Mouse (Mus musculus) forebrain, embryonic 12.5 days (tissue): ENCODE measurements around the gene Sh3kbp1. TPM values are rescaled to one million over a fixed set of nuclear protein-coding genes. Genes with fewer than 3 reads are reported as not detected.
"Not testable (repeated sequence)": the region's sequence is repeated elsewhere in the genome, so short reads cannot be mapped to it uniquely, and the experiment has no call there.

ENCODE experiments used
- ATAC-seq: fragments of 200-750 bp; cut with Nextera tagmentation; 2 replicates; pipeline ENCODE4 v1.8.0; 2017; ENCODE audit warnings: moderate TSS enrichment; ENCODE audit not compliant: low FRiP score
- H3K27ac ChIP-seq: fragments of 300-500 bp; sonication (generic); 2 replicates; pipeline ENCODE4 v1.5.1; 2016; ENCODE audit warnings: mild to moderate bottlenecking
- H3K27me3 ChIP-seq: fragments of 300-500 bp; sonication (generic); 2 replicates; pipeline ENCODE4 v1.6.1; 2016; ENCODE audit warnings: mild to moderate bottlenecking
- H3K36me3 ChIP-seq: fragments of 300-500 bp; sonication (generic); replicated peaks from 2 replicates; pipeline ENCODE4 v1.6.1; 2016; ENCODE audit warnings: mild to moderate bottlenecking
- H3K4me1 ChIP-seq: fragments of 300-500 bp; sonication (generic); 2 replicates; pipeline ENCODE4 v1.6.1; 2016
- H3K4me2 ChIP-seq: fragments of 300-500 bp; sonication (generic); 2 replicates; pipeline ENCODE4 v1.6.1; 2016; ENCODE audit warnings: mild to moderate bottlenecking, moderate library complexity
- H3K4me3 ChIP-seq: fragments of 300-500 bp; sonication (generic); replicated peaks from 2 replicates; pipeline ENCODE4 v1.5.1; 2016; ENCODE audit warnings: mild to moderate bottlenecking
- H3K9ac ChIP-seq: fragments of 300-500 bp; sonication (generic); 2 replicates; pipeline ENCODE4 v1.6.1; 2016; ENCODE audit warnings: mild to moderate bottlenecking
- H3K9me3 ChIP-seq: fragments of 300-500 bp; sonication (generic); 2 replicates; pipeline ENCODE4 v1.6.1; 2016
- WGBS: fragments of 180-500 bp; shearing (Covaris S2); methylation state at CpG from one replicate; pipeline ENCODE4 v1.1.7; 2016; 5-methylcytosine and 5-hydroxymethylcytosine counted together
- polyA plus RNA-seq: library from polyadenylated mRNA; unstranded; fragments of >200 nt; fragmentation: Nextera tagmentation; extraction: Ambion mirVana; gene quantifications from 2 replicates; pipeline ENCODE4 v1.2.1, GENCODE M21; 2016

Gene Sh3kbp1
- polyA plus RNA-seq: 31.1 and 31.2 TPM in 2 replicates

GRCm38 (mm10) chrX:159626907-159627587 is at the start of gene Sh3kbp1:
TSS of gene Sh3kbp1 (plus strand) at chrX:159627272.
- Histone ChIP-seq H3K4me2 (peak within 1 kb of the TSS; percentile 65), H3K36me3 (no peaks in the 10 kb centered on the region), H3K9ac (peak within 1 kb of the TSS; percentile 63), H3K4me1 (peaks cover 4% of the 10 kb centered on the region; the same call in 1 of the 2 replicates), H3K27me3 (peaks cover 31% of the 10 kb centered on the region), H3K4me3 (peak within 1 kb of the TSS; percentile 57), H3K9me3 (no peaks in the 10 kb centered on the region), H3K27ac (peak within 1 kb of the TSS; percentile 69)
- 22% methylated on average over 41 of the region's 60 CpGs for WGBS
- ATAC-seq: peak; percentile 91

DNA sequence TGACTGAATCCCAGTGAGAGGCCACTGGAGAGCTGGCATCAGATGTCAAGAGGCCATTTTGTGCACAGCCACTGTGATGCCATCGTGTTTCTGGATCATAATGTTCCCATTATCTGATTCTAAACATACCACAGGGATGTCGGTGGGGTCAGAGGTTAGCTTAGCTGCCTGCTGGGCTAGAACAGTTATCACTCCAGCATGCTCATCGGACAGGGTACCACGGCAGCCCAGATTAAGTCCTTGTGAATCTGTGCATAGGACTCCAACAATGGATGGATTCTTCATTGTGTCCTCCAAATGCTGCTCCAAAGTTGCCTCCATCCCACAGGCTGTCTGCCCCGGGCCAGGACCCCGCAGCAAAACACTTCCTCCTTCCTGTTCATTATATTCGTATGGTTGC is 42.3 kb upstream of the Sh3kbp1 start:
- not testable (repeated sequence) for H3K9ac ChIP-seq, H3K4me3 ChIP-seq, ATAC-seq, H3K4me1 ChIP-seq, H3K27me3 ChIP-seq, H3K36me3 ChIP-seq, H3K9me3 ChIP-seq, H3K27ac ChIP-seq, H3K4me2 ChIP-seq
- 83% methylated on average over 7 of the region's 7 CpGs for WGBS

DNA sequence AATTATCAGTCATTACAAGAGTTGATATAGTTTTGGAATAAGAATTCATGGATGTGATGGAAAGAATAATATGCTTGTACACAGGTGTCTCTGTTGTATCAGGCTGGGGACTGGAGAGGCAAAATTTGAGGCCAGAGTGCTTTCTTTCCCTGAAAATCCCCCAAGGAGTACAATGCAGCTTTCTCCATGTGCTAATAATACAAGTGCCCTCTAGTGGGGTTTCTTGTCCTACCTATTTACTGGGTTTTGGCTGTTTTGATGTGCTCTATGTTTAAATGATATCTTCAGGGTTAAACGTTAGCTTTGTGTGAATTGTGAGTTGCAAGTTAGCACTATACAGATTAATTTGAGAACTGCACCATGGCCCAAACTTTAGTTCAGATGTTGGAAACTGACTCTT is 35.4 kb upstream of the Sh3kbp1 start:
- ATAC-seq: no peak
- WGBS: 61% methylated on average over 1 of the region's 1 CpGs

DNA sequence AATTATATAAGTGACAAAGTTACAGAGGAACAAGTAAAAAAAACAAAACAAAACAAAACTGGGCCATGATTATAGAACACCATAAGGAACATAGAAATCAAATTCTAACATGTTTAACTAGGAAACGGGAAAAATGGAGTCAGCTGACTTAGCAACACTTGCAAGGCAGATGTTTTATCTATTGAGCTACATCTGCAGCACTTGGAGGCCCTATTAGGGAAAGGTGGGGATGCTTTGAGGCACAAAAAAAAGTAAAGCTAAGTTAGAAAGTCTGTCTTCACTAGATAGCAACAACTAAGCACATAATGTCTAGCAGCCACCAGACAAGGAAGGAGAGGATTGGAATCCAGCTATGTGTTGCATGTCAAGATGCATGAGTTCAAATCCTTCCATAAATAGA is 29.6 kb upstream of the Sh3kbp1 start:
- H3K4me1 ChIP-seq: no peaks in the 10 kb centered on the region
- 77% methylated on average over 1 of the region's 1 CpGs for WGBS
- H3K4me3 ChIP-seq: no peak overlapping the region
- H3K27me3 ChIP-seq: peaks cover 4% of the 10 kb centered on the region; the same call in 1 of the 2 replicates
- no peaks in the 10 kb centered on the region for H3K9me3 ChIP-seq
- no peaks in the 10 kb centered on the region for H3K36me3 ChIP-seq
- no peak overlapping the region for H3K9ac ChIP-seq
- H3K27ac ChIP-seq: no peak overlapping the region
- H3K4me2 ChIP-seq: no peak overlapping the region
- ATAC-seq: no peak

More for the DNA sequence above, 35.4 kb upstream of the Sh3kbp1 start:
- H3K9ac ChIP-seq: no peak overlapping the region
- H3K4me1 ChIP-seq: no peaks in the 10 kb centered on the region
- H3K4me2 ChIP-seq: no peak overlapping the region
- H3K9me3 ChIP-seq: no peaks in the 10 kb centered on the region
- H3K27me3 ChIP-seq: 0 out of 2 replicates have a peak, but pooled peaks cover 4% of the 10 kb centered on the region
- H3K4me3 ChIP-seq: no peak overlapping the region
- H3K36me3 ChIP-seq: no peaks in the 10 kb centered on the region
- no peak overlapping the region for H3K27ac ChIP-seq

DNA sequence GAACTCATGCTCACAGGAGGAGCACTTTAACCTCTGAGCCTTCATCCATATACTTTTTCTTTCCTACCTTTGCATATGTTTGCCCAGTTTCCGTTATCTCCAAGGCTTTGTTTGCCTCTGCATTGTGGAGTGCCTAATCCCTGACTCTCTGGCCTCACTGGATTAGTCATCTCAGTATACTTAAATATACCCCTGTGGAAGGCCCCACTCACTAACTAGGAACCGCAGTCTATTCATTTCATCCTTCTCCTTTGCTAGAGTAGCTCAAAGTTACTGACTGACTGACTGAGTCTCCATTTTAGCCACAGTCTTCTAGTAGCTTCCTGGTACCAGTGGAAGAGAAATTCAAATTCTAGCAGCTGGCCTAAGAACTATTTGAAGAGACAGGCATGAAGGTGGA is 22.2 kb upstream of the Sh3kbp1 start:
- no peak overlapping the region for H3K4me3 ChIP-seq
- H3K4me2 ChIP-seq: no peak overlapping the region
- no peak for ATAC-seq
- no peaks in the 10 kb centered on the region for H3K36me3 ChIP-seq
- peaks cover 6% of the 10 kb centered on the region; the same call in 1 of the 2 replicates for H3K27me3 ChIP-seq
- WGBS: 86% methylated on average over 2 of the region's 2 CpGs
- no peak overlapping the region for H3K9ac ChIP-seq
- no peak overlapping the region for H3K27ac ChIP-seq
- H3K4me1 ChIP-seq: no peaks in the 10 kb centered on the region
- no peaks in the 10 kb centered on the region for H3K9me3 ChIP-seq

DNA sequence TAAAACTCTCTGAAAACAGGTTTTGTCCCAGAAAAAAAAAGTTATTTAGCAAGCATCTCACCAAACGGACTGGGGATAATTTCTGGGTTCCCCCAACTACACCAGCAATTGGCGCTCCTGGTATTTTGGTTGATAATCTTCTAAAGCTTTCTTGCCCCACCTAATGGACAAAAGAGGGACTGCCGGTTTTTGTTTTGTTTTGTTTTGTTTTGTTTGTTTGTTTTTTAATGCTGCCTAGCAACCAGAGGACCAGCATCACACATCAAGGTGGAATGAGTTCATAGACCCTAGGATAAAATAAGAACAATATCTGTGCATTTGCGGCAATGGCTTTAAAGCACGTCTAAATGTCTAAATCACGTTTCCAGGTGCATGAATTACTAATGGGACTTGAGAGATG is 20.1 kb upstream of the Sh3kbp1 start:
- no peak for ATAC-seq
- WGBS: 41% methylated on average over 6 of the region's 6 CpGs

GRCm38 (mm10) chrX:159626208-159626906 is 715 bp upstream of the Sh3kbp1 start:
- no peaks in the 10 kb centered on the region for H3K9me3 ChIP-seq
- peak overlapping the region; percentile 65 for H3K4me2 ChIP-seq
- 17% methylated on average over 12 of the region's 12 CpGs for WGBS
- no peak overlapping the region for H3K27ac ChIP-seq
- peaks cover 31% of the 10 kb centered on the region for H3K27me3 ChIP-seq
- H3K4me3 ChIP-seq: peak overlapping the region; percentile 57
- no peaks in the 10 kb centered on the region for H3K36me3 ChIP-seq
- peak overlapping the region; percentile 36; the same call in 1 of the 2 replicates for H3K9ac ChIP-seq
- H3K4me1 ChIP-seq: peaks cover 4% of the 10 kb centered on the region; the same call in 1 of the 2 replicates
- ATAC-seq: peak; percentile 53

More for the DNA sequence above, 20.1 kb upstream of the Sh3kbp1 start:
- Histone ChIP-seq H3K27me3 (peaks cover 6% of the 10 kb centered on the region; the same call in 1 of the 2 replicates), H3K4me2 (no peak overlapping the region), H3K27ac (no peak overlapping the region), H3K9me3 (no peaks in the 10 kb centered on the region), H3K4me3 (no peak overlapping the region), H3K9ac (no peak overlapping the region), H3K4me1 (no peaks in the 10 kb centered on the region), H3K36me3 (no peaks in the 10 kb centered on the region)

DNA sequence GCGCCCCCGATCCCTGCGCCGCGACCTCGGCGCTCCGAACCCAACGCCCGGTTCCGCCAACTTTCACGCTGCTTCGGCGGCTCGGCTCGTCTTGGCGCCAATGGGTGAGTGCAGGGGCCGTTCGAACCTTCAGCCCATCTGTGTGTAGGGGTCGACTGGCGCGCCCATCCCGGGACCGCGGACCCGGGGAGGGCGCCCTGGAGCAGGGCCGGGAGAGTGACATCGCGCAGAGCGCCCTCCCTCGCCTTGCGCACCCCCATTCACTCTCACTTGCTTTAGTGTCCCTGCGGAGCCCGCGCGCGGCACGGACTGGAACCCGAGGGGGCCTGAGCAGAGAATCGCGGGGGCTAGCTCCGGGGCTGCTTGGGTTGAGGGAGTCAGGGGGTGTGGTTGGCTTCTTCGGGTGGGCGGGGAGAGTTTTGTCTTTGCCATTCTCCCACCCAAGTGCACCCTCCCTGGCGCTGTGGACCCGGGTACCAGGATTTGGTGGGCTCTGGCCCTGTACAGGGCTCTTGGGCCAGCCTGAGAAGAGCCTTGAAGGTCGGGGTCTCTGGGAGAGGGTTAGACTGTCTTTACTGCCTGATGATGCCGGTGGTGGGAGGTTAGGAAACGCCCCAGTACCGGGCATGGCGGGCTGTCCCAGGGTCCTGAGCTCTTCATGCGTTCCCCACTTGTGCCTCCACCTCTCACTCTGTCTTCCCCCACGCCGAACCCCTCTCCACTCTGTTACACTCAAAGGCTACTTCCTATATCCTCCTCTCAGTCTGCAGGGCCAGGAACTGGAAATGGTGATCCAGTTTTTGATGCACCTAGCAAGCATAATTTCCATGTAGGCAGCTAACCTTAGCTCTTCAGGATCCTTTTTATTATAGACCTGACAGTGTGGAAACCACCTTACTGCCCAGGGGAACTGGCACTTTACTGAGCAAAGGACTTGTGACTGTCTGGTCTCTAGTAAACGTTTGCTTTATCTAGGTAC is 805 bp downstream of the Sh3kbp1 start:
- peak overlapping the region; percentile 63 for H3K9ac ChIP-seq
- peak; percentile 81 for ATAC-seq
- peak overlapping the region; percentile 65 for H3K4me2 ChIP-seq
- H3K4me3 ChIP-seq: peak overlapping the region; percentile 57
- no peaks in the 10 kb centered on the region for H3K36me3 ChIP-seq
- H3K9me3 ChIP-seq: no peaks in the 10 kb centered on the region
- peak overlapping the region; percentile 69 for H3K27ac ChIP-seq
- H3K27me3 ChIP-seq: peaks cover 31% of the 10 kb centered on the region
- 21% methylated on average over 46 of the region's 56 CpGs for WGBS
- peaks cover 4% of the 10 kb centered on the region; the same call in 1 of the 2 replicates for H3K4me1 ChIP-seq

- H3K36me3 ChIP-seq: no peaks in the 10 kb centered on the region
- peak overlapping the region; percentile 65 for H3K4me2 ChIP-seq
- no peak overlapping the region for H3K9ac ChIP-seq
- no peaks in the 10 kb centered on the region for H3K9me3 ChIP-seq
- peak overlapping the region; percentile 57 for H3K4me3 ChIP-seq
- H3K27ac ChIP-seq: no peak overlapping the region
- H3K27me3 ChIP-seq: peaks cover 31% of the 10 kb centered on the region
- 45% methylated on average over 4 of the region's 4 CpGs for WGBS
- no peak for ATAC-seq
- H3K4me1 ChIP-seq: peaks cover 4% of the 10 kb centered on the region; the same call in 1 of the 2 replicates
Measured at GRCm38 (mm10) chrX:159628629-159629028, 1.6 kb downstream of the Sh3kbp1 start.

- H3K4me3 ChIP-seq: no peak overlapping the region; the same call in 1 of the 2 replicates
- no peaks in the 10 kb centered on the region for H3K9me3 ChIP-seq
- no peak for ATAC-seq
- 41% methylated on average over 2 of the region's 2 CpGs for WGBS
- peaks cover 31% of the 10 kb centered on the region for H3K27me3 ChIP-seq
- H3K36me3 ChIP-seq: no peaks in the 10 kb centered on the region
- H3K4me1 ChIP-seq: peaks cover 4% of the 10 kb centered on the region; the same call in 1 of the 2 replicates
- H3K27ac ChIP-seq: no peak overlapping the region
- H3K4me2 ChIP-seq: peak overlapping the region; percentile 65; the same call in 1 of the 2 replicates
- H3K9ac ChIP-seq: no peak overlapping the region
Measured at GRCm38 (mm10) chrX:159629203-159629602, 2.1 kb downstream of the Sh3kbp1 start.

GRCm38 (mm10) chrX:159638500-159639227 is 11.6 kb downstream of the Sh3kbp1 start:
- no peak overlapping the region for H3K4me2 ChIP-seq
- WGBS: 91% methylated on average over 3 of the region's 4 CpGs

More at GRCm38 (mm10) chrX:159638500-159639227, 11.6 kb downstream of the Sh3kbp1 start:
- Histone ChIP-seq H3K36me3 (no peaks in the 10 kb centered on the region), H3K9me3 (no peaks in the 10 kb centered on the region), H3K4me1 (no peaks in the 10 kb centered on the region), H3K9ac (no peak overlapping the region), H3K27me3 (0 out of 2 replicates have a peak, but pooled peaks cover 6% of the 10 kb centered on the region), H3K4me3 (no peak overlapping the region), H3K27ac (no peak overlapping the region)
- ATAC-seq: no peak
